11 mouse cellular contexts compared by ENCODE assay signal in the genomic region with DNA sequence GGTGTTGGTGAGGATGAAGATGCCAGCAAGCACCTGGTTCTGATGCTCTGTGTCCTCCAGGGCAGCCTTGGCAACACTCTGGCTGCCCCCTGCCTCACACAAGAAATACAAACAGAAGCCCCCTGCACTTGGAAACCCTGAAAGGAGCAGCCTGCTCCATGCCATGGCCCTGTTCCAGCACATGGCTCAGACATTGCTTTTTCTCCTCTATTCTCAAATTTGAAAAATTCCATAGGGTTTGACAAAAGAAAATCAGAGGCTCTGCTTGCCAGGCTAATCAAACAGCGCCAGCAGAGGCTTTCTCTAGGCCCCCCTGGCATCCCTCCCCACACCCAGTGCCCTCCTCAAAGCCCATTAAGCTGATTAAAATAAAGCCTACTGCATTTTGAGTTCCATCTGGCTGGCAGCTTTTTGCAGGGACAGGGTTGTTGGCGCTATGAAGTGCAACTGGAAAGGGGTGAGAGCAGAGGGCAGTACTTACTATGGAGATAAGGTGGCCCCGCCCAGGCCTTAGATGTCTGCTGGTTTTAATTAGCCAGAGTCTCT.
DNase-seq lines count a peak whose midpoint lies in the region; ATAC-seq lines count a peak whose summit lies in the region.
"Had no signal": no experiment of that assay in that cellular context is flagged by ENCODE, and none has a peak within 500 bp of the region (broad histone marks: within the 10 kb centered on the region; RNA-seq: fewer than 3 reads in every experiment).

No protein-coding gene starts in this region.

- 13% methylated on average over 3 of the region's 3 CpGs for WGBS in forebrain, embryonic 16.5 days
- WGBS in hindbrain, embryonic 16.5 days, result 44% methylated on average over 3 of the region's 3 CpGs

- H3K27ac ChIP-seq in forebrain, embryonic 16.5 days (ENCODE audit: low read length), result peak overlapping the region; percentile 46
- H3K27ac ChIP-seq in hindbrain, embryonic 16.5 days (ENCODE audit: low read depth, low read length), result peak overlapping the region; percentile 31; the same call in 1 of the 2 replicates

- no peak overlapping the region for H3K9ac ChIP-seq in forebrain, embryonic 16.5 days (replicated peaks; ENCODE audit: low read depth, low read length)
- H3K9ac ChIP-seq in hindbrain, embryonic 16.5 days (ENCODE audit: low read depth, low read length), result no peak overlapping the region

- H3K27me3 ChIP-seq in forebrain, embryonic 16.5 days (replicated peaks; ENCODE audit: control insufficient read depth, insufficient read depth, low read length), result no peaks in the 10 kb centered on the region
- H3K27me3 ChIP-seq in hindbrain, embryonic 16.5 days (replicated peaks; ENCODE audit: control insufficient read depth, insufficient read depth, low read length), result no peaks in the 10 kb centered on the region

- no peaks in the 10 kb centered on the region for H3K36me3 ChIP-seq in forebrain, embryonic 16.5 days (ENCODE audit: control insufficient read depth, insufficient read depth)
- no peaks in the 10 kb centered on the region for H3K36me3 ChIP-seq in hindbrain, embryonic 16.5 days (ENCODE audit: control insufficient read depth, insufficient read depth, low read length)

- no peaks in the 10 kb centered on the region for H3K9me3 ChIP-seq in forebrain, embryonic 16.5 days (ENCODE audit: control insufficient read depth, low read length)
- H3K9me3 ChIP-seq in hindbrain, embryonic 16.5 days (ENCODE audit: control insufficient read depth, low read length), result no peaks in the 10 kb centered on the region

- peak; percentile 89 for ATAC-seq in forebrain, embryonic 16.5 days
- ATAC-seq in hindbrain, embryonic 16.5 days, result peak; percentile 72

- H3K4me2 ChIP-seq in forebrain, embryonic 16.5 days (ENCODE audit: low read length), result no peak overlapping the region
- no peak overlapping the region for H3K4me2 ChIP-seq in hindbrain, embryonic 16.5 days (ENCODE audit: low read length)

- peaks cover 31% of the 10 kb centered on the region for H3K4me1 ChIP-seq in forebrain, embryonic 16.5 days (replicated peaks; ENCODE audit: control insufficient read depth, insufficient read depth, low read length)
- peaks cover 13% of the 10 kb centered on the region for H3K4me1 ChIP-seq in hindbrain, embryonic 16.5 days (ENCODE audit: control insufficient read depth, insufficient read depth, low read depth, low read length)

- no peak overlapping the region for H3K4me3 ChIP-seq in forebrain, embryonic 16.5 days (replicated peaks; ENCODE audit: low read length)
- H3K4me3 ChIP-seq in hindbrain, embryonic 16.5 days (ENCODE audit: low read length), result no peak overlapping the region
- H3K4me3 ChIP-seq: megakaryocyte, embryonic 14.5 days had no signal

- peak; percentile 81 for DNase-seq in retina, adult 2 months (ENCODE audit: low read depth, low spot score)
- no peak for DNase-seq in retina, embryonic 14.5 days (ENCODE audit: low spot score)
- DNase-seq in yolk sac, embryonic 10.5 days (ENCODE audit: low spot score), result peak; percentile 28
- DNase-seq in adrenal gland, postnatal 14 days, result no peak
- no peak for DNase-seq in cerebellum, postnatal 36 days
- no peak for DNase-seq in lung, postnatal 10 days
- DNase-seq: adrenal gland, postnatal 25 days; gastrocnemius, postnatal 10 days had no signal

Comparison
In these comparisons a context has a peak if more than half of its experiments do, and no peak if none do; other contexts are left out.
1. DNase-seq: peak in retina, adult 2 months (single experiment) and yolk sac, embryonic 10.5 days (single experiment); none in retina, embryonic 14.5 days (single experiment), adrenal gland, postnatal 14 days (single experiment), cerebellum, postnatal 36 days (0 of 2) and lung, postnatal 10 days (single experiment).